Mouse (Mus musculus) embryonic facial prominence, embryonic 13.5 days (tissue): ENCODE results near the gene Ntrk2. TPM values are rescaled to one million over a fixed set of nuclear protein-coding genes. Genes with fewer than 3 reads are reported as not detected.

Experiments used
- ATAC-seq: fragments of 200-750 bp; cut with Nextera tagmentation; 2 replicates; pipeline ENCODE4 v1.8.0; 2017; ENCODE audit warnings: low read depth; ENCODE audit not compliant: insufficient number of reproducible peaks, insufficient read depth, low FRiP score, low TSS enrichment
- H3K27ac ChIP-seq: fragments of 300-500 bp; sonication (generic); 2 replicates; pipeline ENCODE4 v1.5.1; 2015; ENCODE audit warnings: moderate library complexity, mild to moderate bottlenecking, inconsistent platforms
- H3K27me3 ChIP-seq: fragments of 300-500 bp; sonication (generic); 2 replicates; pipeline ENCODE4 v1.6.1; 2015; ENCODE audit warnings: mild to moderate bottlenecking, inconsistent platforms
- H3K36me3 ChIP-seq: fragments of 300-500 bp; sonication (generic); 2 replicates; pipeline ENCODE4 v1.6.1; 2015; ENCODE audit warnings: mild to moderate bottlenecking, inconsistent platforms
- H3K4me1 ChIP-seq: fragments of 300-500 bp; sonication (generic); 2 replicates; pipeline ENCODE4 v1.6.1; 2015; ENCODE audit warnings: inconsistent platforms
- H3K4me2 ChIP-seq: fragments of 300-500 bp; sonication (generic); 2 replicates; pipeline ENCODE4 v1.6.1; 2015; ENCODE audit warnings: moderate library complexity, mild to moderate bottlenecking, inconsistent platforms
- H3K4me3 ChIP-seq: fragments of 300-500 bp; sonication (generic); 2 replicates; pipeline ENCODE4 v1.5.1; 2015; ENCODE audit warnings: mild to moderate bottlenecking, inconsistent platforms
- H3K9ac ChIP-seq: fragments of 300-500 bp; sonication (generic); 2 replicates; pipeline ENCODE4 v1.6.1; 2015; ENCODE audit warnings: mild to moderate bottlenecking, inconsistent platforms
- H3K9me3 ChIP-seq: fragments of 300-500 bp; sonication (generic); 2 replicates; pipeline ENCODE4 v1.6.1; 2016; ENCODE audit warnings: inconsistent platforms
- WGBS: fragments of 180-500 bp; shearing (Covaris S2); methylation state at CpG from one replicate; pipeline ENCODE4 v1.1.7; 2015; ENCODE audit warnings: mixed read lengths; 5-methylcytosine and 5-hydroxymethylcytosine counted together
- polyA plus RNA-seq: library from polyadenylated mRNA; unstranded; fragments of >200 nt; fragmentation: Nextera tagmentation; extraction: Ambion mirVana; gene quantifications from 2 replicates; pipeline ENCODE4 v1.2.1, GENCODE M21; 2015

Ntrk2 gene
- polyA plus RNA-seq: 20.4 and 28.1 TPM in 2 replicates

- peak; percentile 64; the same call in 1 of the 2 replicates for ATAC-seq
- Histone ChIP-seq H3K36me3 (no peaks in the 10 kb centered on the region), H3K4me3 (peak within 1 kb of the TSS; percentile 60), H3K27me3 (peaks cover 63% of the 10 kb centered on the region), H3K9ac (peak within 1 kb of the TSS; percentile 76), H3K4me1 (peaks cover 20% of the 10 kb centered on the region; the same call in 1 of the 2 replicates), H3K9me3 (0 out of 2 replicates have a peak, but pooled peaks cover 2% of the 10 kb centered on the region), H3K4me2 (peak within 1 kb of the TSS; percentile 99), H3K27ac (no peak within 1 kb of the TSS)
- under 1% methylated on average over 47 of the region's 47 CpGs for WGBS
These were observed at the start of gene Ntrk2 for GRCm38 (mm10) chr13:58806397-58806892. Gene Ntrk2, plus strand, starts transcription at chr13:58806569.

- Histone ChIP-seq H3K36me3 (no peaks in the 10 kb centered on the region), H3K4me3 (no peak overlapping the region), H3K27me3 (no peaks in the 10 kb centered on the region), H3K4me2 (no peak overlapping the region), H3K9ac (no peak overlapping the region), H3K4me1 (no peaks in the 10 kb centered on the region), H3K9me3 (no peaks in the 10 kb centered on the region), H3K27ac (no peak overlapping the region)
- 84% methylated on average over 5 of the region's 5 CpGs for WGBS
- no peak for ATAC-seq
These were observed 45.3 kb upstream of the Ntrk2 start for GRCm38 (mm10) chr13:58761003-58761630.

DNA sequence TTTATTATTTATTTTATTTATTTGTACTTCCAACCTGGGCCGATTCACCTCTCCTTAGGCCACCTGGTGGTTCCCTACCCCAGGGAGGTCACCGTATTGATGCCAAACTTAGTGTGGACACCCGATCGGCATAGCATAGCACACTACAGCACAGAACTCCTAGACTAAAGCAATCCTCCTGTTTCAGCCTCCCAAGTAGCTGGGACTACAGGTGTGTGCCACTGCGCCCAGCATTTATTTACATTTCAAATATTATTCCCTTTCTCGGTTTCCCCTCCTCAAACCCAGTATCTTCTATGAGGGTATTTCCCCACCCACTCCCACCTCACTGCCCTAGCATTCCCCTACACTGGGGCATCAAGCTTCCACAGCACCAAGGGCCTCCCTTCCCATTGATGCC is 38.1 kb upstream of the Ntrk2 start:
- no peak overlapping the region for H3K9ac ChIP-seq
- ATAC-seq: no peak

DNA sequence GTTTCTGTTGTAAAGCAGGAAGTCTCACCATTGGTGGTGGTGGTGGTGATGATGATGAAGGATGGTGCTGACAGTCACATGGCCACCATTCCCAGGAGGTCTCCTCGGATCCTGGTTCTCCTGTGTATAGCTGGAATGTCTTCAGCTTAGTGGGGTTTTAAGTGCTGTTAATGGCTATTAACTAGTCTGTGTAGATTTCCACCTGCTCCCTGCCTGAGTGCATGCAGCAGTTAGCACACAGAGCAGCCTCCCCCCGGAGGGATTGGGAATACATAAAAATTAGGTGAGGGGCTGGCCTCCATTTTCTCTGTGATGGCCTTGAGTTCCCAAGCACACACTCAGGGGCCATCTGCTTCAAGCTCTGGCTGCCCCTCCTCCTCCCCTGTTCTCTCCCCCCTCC is 36.9 kb upstream of the Ntrk2 start:
- no peak overlapping the region for H3K9ac ChIP-seq
- H3K27ac ChIP-seq: no peak overlapping the region
- no peaks in the 10 kb centered on the region for H3K36me3 ChIP-seq
- no peak overlapping the region for H3K4me2 ChIP-seq
- H3K9me3 ChIP-seq: no peaks in the 10 kb centered on the region
- ATAC-seq: no peak
- WGBS: 67% methylated on average over 2 of the region's 2 CpGs
- H3K27me3 ChIP-seq: no peaks in the 10 kb centered on the region
- H3K4me3 ChIP-seq: no peak overlapping the region
- no peaks in the 10 kb centered on the region for H3K4me1 ChIP-seq

More for the DNA sequence above, 38.1 kb upstream of the Ntrk2 start:
- Histone ChIP-seq H3K36me3 (no peaks in the 10 kb centered on the region), H3K4me1 (no peaks in the 10 kb centered on the region), H3K27me3 (no peaks in the 10 kb centered on the region), H3K27ac (no peak overlapping the region), H3K4me3 (no peak overlapping the region), H3K9me3 (no peaks in the 10 kb centered on the region), H3K4me2 (no peak overlapping the region)
- WGBS: 89% methylated on average over 6 of the region's 6 CpGs

GRCm38 (mm10) chr13:58779261-58779660 is 27.1 kb upstream of the Ntrk2 start:
- no peak overlapping the region for H3K9ac ChIP-seq
- 93% methylated on average over 14 of the region's 14 CpGs for WGBS
- no peaks in the 10 kb centered on the region for H3K27me3 ChIP-seq
- H3K4me3 ChIP-seq: no peak overlapping the region
- H3K4me2 ChIP-seq: no peak overlapping the region
- H3K27ac ChIP-seq: no peak overlapping the region
- H3K4me1 ChIP-seq: no peaks in the 10 kb centered on the region
- no peaks in the 10 kb centered on the region for H3K36me3 ChIP-seq
- H3K9me3 ChIP-seq: no peaks in the 10 kb centered on the region
- ATAC-seq: no peak

- no peak overlapping the region for H3K4me3 ChIP-seq
- H3K36me3 ChIP-seq: no peaks in the 10 kb centered on the region
- 3% methylated on average over 3 of the region's 3 CpGs for WGBS
- no peak overlapping the region for H3K4me2 ChIP-seq
- no peak overlapping the region for H3K9ac ChIP-seq
- H3K27me3 ChIP-seq: no peaks in the 10 kb centered on the region
- no peak for ATAC-seq
- H3K9me3 ChIP-seq: no peaks in the 10 kb centered on the region
- H3K27ac ChIP-seq: no peak overlapping the region
- no peaks in the 10 kb centered on the region for H3K4me1 ChIP-seq
These were observed 19.9 kb upstream of the Ntrk2 start for GRCm38 (mm10) chr13:58786476-58786875.

DNA sequence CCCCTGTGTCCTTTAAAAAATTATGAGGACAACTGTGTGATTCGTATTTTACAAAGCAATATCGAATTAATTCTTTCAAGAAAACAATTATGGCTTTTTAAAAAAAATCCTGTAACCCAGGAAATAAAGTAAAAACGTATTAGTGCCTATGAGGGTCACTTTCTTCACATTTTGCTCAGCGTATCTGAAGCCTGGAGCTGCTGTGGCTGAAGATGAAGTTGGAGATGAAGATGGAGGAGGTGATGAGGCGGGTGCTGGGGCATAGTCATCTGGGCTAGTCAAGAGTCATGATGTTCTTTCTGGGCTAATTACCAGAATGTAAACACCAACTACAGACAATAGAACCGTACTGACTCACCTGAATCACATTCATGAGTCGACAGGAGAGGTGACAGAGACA is 15.6 kb upstream of the Ntrk2 start:
- H3K9me3 ChIP-seq: no peaks in the 10 kb centered on the region
- no peak overlapping the region for H3K4me3 ChIP-seq
- ATAC-seq: no peak
- H3K4me1 ChIP-seq: no peaks in the 10 kb centered on the region
- no peak overlapping the region for H3K9ac ChIP-seq
- 81% methylated on average over 7 of the region's 7 CpGs for WGBS
- H3K27ac ChIP-seq: no peak overlapping the region
- H3K4me2 ChIP-seq: no peak overlapping the region
- no peaks in the 10 kb centered on the region for H3K36me3 ChIP-seq
- no peaks in the 10 kb centered on the region for H3K27me3 ChIP-seq

DNA sequence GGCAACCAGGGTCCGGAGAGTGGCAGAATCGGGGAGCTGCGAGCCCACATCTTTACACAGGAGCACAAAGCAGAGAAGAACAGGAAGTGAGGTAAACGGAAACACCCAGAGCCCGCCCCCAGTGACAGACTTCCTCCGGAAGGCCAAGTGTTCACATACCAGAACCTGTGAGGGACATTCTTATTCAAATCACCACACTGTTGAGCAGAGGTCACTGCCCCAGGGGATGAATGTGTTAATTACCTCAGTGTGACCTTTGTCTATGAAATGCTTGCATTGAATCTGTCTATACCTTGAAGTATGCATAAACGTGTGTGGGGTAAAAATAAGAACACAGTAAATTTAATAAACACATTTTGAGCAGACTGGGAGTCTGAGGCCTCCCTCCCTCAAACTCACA is 9.0 kb upstream of the Ntrk2 start:
- no peak overlapping the region for H3K9ac ChIP-seq
- no peaks in the 10 kb centered on the region for H3K9me3 ChIP-seq
- H3K27me3 ChIP-seq: no peaks in the 10 kb centered on the region
- no peak overlapping the region for H3K4me3 ChIP-seq
- ATAC-seq: no peak
- WGBS: 94% methylated on average over 7 of the region's 7 CpGs
- H3K36me3 ChIP-seq: no peaks in the 10 kb centered on the region
- H3K4me2 ChIP-seq: no peak overlapping the region
- H3K27ac ChIP-seq: no peak overlapping the region
- no peaks in the 10 kb centered on the region for H3K4me1 ChIP-seq

GRCm38 (mm10) chr13:58801291-58801690 is 5.1 kb upstream of the Ntrk2 start:
- no peak overlapping the region for H3K9ac ChIP-seq
- peaks cover 4% of the 10 kb centered on the region; the same call in 1 of the 2 replicates for H3K4me1 ChIP-seq
- 91% methylated on average over 3 of the region's 3 CpGs for WGBS
- H3K4me2 ChIP-seq: no peak overlapping the region
- no peaks in the 10 kb centered on the region for H3K36me3 ChIP-seq
- no peak for ATAC-seq
- H3K27ac ChIP-seq: no peak overlapping the region
- no peak overlapping the region for H3K4me3 ChIP-seq
- 0 out of 2 replicates have a peak, but pooled peaks cover 2% of the 10 kb centered on the region for H3K9me3 ChIP-seq
- H3K27me3 ChIP-seq: peaks cover 19% of the 10 kb centered on the region

DNA sequence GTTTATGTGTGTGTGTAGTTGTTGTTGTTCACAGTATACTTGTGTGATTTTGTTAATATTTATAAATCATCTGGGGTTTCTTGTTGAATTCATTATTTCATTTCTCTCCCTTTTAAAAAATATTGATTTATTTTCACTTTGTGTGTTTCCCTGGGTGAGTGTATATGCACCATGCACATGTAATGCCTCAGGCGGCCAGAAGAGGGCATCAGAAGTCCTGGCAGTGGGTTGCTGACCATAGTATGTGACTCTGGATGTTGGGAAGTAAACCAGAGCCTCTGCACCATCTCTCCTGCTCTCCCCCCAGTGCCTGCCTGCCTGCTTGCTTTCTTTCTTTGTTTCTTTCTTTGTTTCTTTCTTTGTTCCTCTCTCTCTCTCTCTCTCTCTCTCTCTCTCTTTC is 2.5 kb upstream of the Ntrk2 start:
- 9% methylated on average over 1 of the region's 1 CpGs for WGBS
- no peak for ATAC-seq
- no peak overlapping the region for H3K9ac ChIP-seq

GRCm38 (mm10) chr13:58805833-58806232 is 536 bp upstream of the Ntrk2 start:
- Histone ChIP-seq H3K4me3 (no peak overlapping the region), H3K4me2 (peak overlapping the region; percentile 99), H3K27me3 (peaks cover 61% of the 10 kb centered on the region)

More for the DNA sequence above, 2.5 kb upstream of the Ntrk2 start:
- 0 out of 2 replicates have a peak, but pooled peaks cover 2% of the 10 kb centered on the region for H3K9me3 ChIP-seq
- no peak overlapping the region for H3K4me3 ChIP-seq
- H3K4me1 ChIP-seq: peaks cover 17% of the 10 kb centered on the region; the same call in 1 of the 2 replicates
- no peak overlapping the region for H3K27ac ChIP-seq
- H3K36me3 ChIP-seq: no peaks in the 10 kb centered on the region
- peaks cover 41% of the 10 kb centered on the region for H3K27me3 ChIP-seq
- no peak overlapping the region for H3K4me2 ChIP-seq

More at GRCm38 (mm10) chr13:58805833-58806232, 536 bp upstream of the Ntrk2 start:
- Histone ChIP-seq H3K4me1 (peaks cover 20% of the 10 kb centered on the region; the same call in 1 of the 2 replicates), H3K9me3 (0 out of 2 replicates have a peak, but pooled peaks cover 2% of the 10 kb centered on the region), H3K9ac (no peak overlapping the region), H3K36me3 (no peaks in the 10 kb centered on the region), H3K27ac (no peak overlapping the region)
- no peak for ATAC-seq
- WGBS: 75% methylated on average over 11 of the region's 11 CpGs
